Mouse (Mus musculus): Measurements from ENCODE around the gene Slain1.

Slain1 gene

GRCm38 (mm10) chr14:103649896-103650334, at the start of gene Slain1:
Gene Slain1 (plus strand): TSS chr14:103650228.
- DNase-seq (ENCODE audit: low spot score) = peak; percentile 65

- no peak for DNase-seq (ENCODE audit: low spot score)
Observed at GRCm38 (mm10) chr14:103608063-103608462, 42.0 kb upstream of the Slain1 start.

- DNase-seq (ENCODE audit: low spot score) = no peak
Observed at GRCm38 (mm10) chr14:103613573-103614271, 36.3 kb upstream of the Slain1 start.

- no peak for DNase-seq (ENCODE audit: low spot score)
Observed at GRCm38 (mm10) chr14:103614272-103614587, 35.8 kb upstream of the Slain1 start.

- DNase-seq (ENCODE audit: low spot score) = no peak
Observed at GRCm38 (mm10) chr14:103619756-103620155, 30.3 kb upstream of the Slain1 start.

GRCm38 (mm10) chr14:103621207-103621606, 28.8 kb upstream of the Slain1 start:
- DNase-seq (ENCODE audit: low spot score) = no peak

- no peak for DNase-seq (ENCODE audit: low spot score)
Observed at GRCm38 (mm10) chr14:103626100-103626499, 23.9 kb upstream of the Slain1 start.

GRCm38 (mm10) chr14:103629639-103630364, 20.2 kb upstream of the Slain1 start:
- DNase-seq (ENCODE audit: low spot score) = no peak

GRCm38 (mm10) chr14:103630545-103630944, 19.5 kb upstream of the Slain1 start:
- DNase-seq (ENCODE audit: low spot score) = no peak

GRCm38 (mm10) chr14:103643933-103644332, 6.1 kb upstream of the Slain1 start:
- no peak for DNase-seq (ENCODE audit: low spot score)

GRCm38 (mm10) chr14:103647981-103648380, 2.0 kb upstream of the Slain1 start:
- no peak for DNase-seq (ENCODE audit: low spot score)

- no peak for DNase-seq (ENCODE audit: low spot score)
Observed at GRCm38 (mm10) chr14:103648623-103649255, 1.3 kb upstream of the Slain1 start.

- DNase-seq (ENCODE audit: low spot score) = no peak
Observed at GRCm38 (mm10) chr14:103649302-103649701, 726 bp upstream of the Slain1 start.

GRCm38 (mm10) chr14:103650413-103651101, 529 bp downstream of the Slain1 start:
- DNase-seq (ENCODE audit: low spot score) = no peak

GRCm38 (mm10) chr14:103651106-103651505, 1.1 kb downstream of the Slain1 start:
- DNase-seq (ENCODE audit: low spot score) = no peak

- DNase-seq (ENCODE audit: low spot score) = no peak
Observed at GRCm38 (mm10) chr14:103651562-103651961, 1.5 kb downstream of the Slain1 start.

GRCm38 (mm10) chr14:103652524-103652923, 2.5 kb downstream of the Slain1 start:
- DNase-seq (ENCODE audit: low spot score) = no peak

- no peak for DNase-seq (ENCODE audit: low spot score)
Observed at GRCm38 (mm10) chr14:103653800-103654199, 3.8 kb downstream of the Slain1 start.

- no peak for DNase-seq (ENCODE audit: low spot score)
Observed at GRCm38 (mm10) chr14:103655448-103655847, 5.4 kb downstream of the Slain1 start.

GRCm38 (mm10) chr14:103657876-103658275, 7.8 kb downstream of the Slain1 start:
- no peak for DNase-seq (ENCODE audit: low spot score)

- peak; percentile 76 for DNase-seq (ENCODE audit: low spot score)
Observed at GRCm38 (mm10) chr14:103663026-103663425, 13.0 kb downstream of the Slain1 start.

GRCm38 (mm10) chr14:103664391-103664790, 14.4 kb downstream of the Slain1 start:
- DNase-seq (ENCODE audit: low spot score) = no peak
